Mouse (Mus musculus) lung, postnatal 0 days (tissue): Measurements from ENCODE around the gene Mindy3. TPM values are rescaled to one million over a fixed set of nuclear protein-coding genes. Genes with fewer than 3 reads are reported as not detected.
A peak's percentile ranks its signal among the peaks of the same experiment; 100 is the strongest.

ENCODE experiments used
- ATAC-seq: fragments of 200-750 bp; cut with Nextera tagmentation; 2 replicates; pipeline ENCODE4 v1.8.0; 2017; ENCODE audit warnings: moderate library complexity
- DNase-seq: peaks from one replicate; pipeline ENCODE4 v3.0.0-alpha.2; 2016; ENCODE audit warnings: low spot score
- H3K27ac ChIP-seq: fragments of 300-500 bp; sonication (generic); 2 replicates; pipeline ENCODE4 v1.5.1; 2014; ENCODE audit warnings: antibody characterized with exemption, mild to moderate bottlenecking, low read length, mixed read lengths
- H3K27me3 ChIP-seq: fragments of 300-500 bp; sonication (generic); replicated peaks from 2 replicates; pipeline ENCODE4 v1.6.1; 2014; ENCODE audit warnings: low read length, mixed read lengths; ENCODE audit not compliant: insufficient read depth
- H3K36me3 ChIP-seq: fragments of 300-500 bp; sonication (generic); 2 replicates; pipeline ENCODE4 v1.6.1; 2014; ENCODE audit warnings: low read length, mixed read lengths; ENCODE audit not compliant: insufficient read depth
- H3K4me1 ChIP-seq: fragments of 300-500 bp; sonication (generic); 2 replicates; pipeline ENCODE4 v1.6.1; 2014; ENCODE audit warnings: antibody characterized with exemption, low read depth, low read length, mixed read lengths; ENCODE audit not compliant: insufficient read depth
- H3K4me2 ChIP-seq: fragments of 300-500 bp; sonication (generic); replicated peaks from 2 replicates; pipeline ENCODE4 v1.6.1; 2014; ENCODE audit warnings: low read depth, mild to moderate bottlenecking, low read length, moderate library complexity, mixed read lengths
- H3K4me3 ChIP-seq: fragments of 300-500 bp; sonication (generic); 2 replicates; pipeline ENCODE4 v1.5.1; 2014; ENCODE audit warnings: low read depth, low read length
- H3K9ac ChIP-seq: fragments of 300-500 bp; sonication (generic); replicated peaks from 2 replicates; pipeline ENCODE4 v1.6.1; 2014; ENCODE audit warnings: low read depth, mild to moderate bottlenecking
- H3K9me3 ChIP-seq: fragments of 300-500 bp; sonication (generic); 2 replicates; pipeline ENCODE4 v1.6.1; 2016; ENCODE audit warnings: low read length, mixed read lengths
- CTCF ChIP-seq: IDR thresholded peaks from 2 replicates; pipeline ENCODE4 v1.5.1; 2016; ENCODE audit warnings: antibody characterized with exemption, mild to moderate bottlenecking
- EP300 ChIP-seq: IDR thresholded peaks from 2 replicates; pipeline ENCODE4 v1.6.1; 2016; ENCODE audit warnings: antibody characterized with exemption, mild to moderate bottlenecking, control low read depth
- WGBS: fragments of 180-500 bp; shearing (Covaris S2); extraction: QIAGEN DNeasy Blood & Tissue Kit; methylation state at CpG from one replicate; pipeline ENCODE4 v1.1.7; 2014; 5-methylcytosine and 5-hydroxymethylcytosine counted together
- polyA plus RNA-seq: library from polyadenylated mRNA; unstranded; fragments of >200 nt; fragmentation: Nextera tagmentation; extraction: Ambion mirVana; gene quantifications from 2 replicates; pipeline ENCODE4 v1.2.1, GENCODE M21; 2015

Gene Mindy3
- polyA plus RNA-seq, 1 experiment from 2014 or later: 33.5 TPM

- Histone ChIP-seq H3K27ac (no peak overlapping the region), H3K27me3 (no peaks in the 10 kb centered on the region), H3K36me3 (no peaks in the 10 kb centered on the region), H3K9me3 (no peaks in the 10 kb centered on the region), H3K9ac (no peak overlapping the region), H3K4me1 (no peaks in the 10 kb centered on the region), H3K4me3 (no peak overlapping the region), H3K4me2 (no peak overlapping the region)
- TF ChIP-seq EP300 (no peak), CTCF (no peak)
- 82% methylated on average over 2 of the region's 2 CpGs for WGBS
- no peak for DNase-seq
- ATAC-seq: no peak
Measured at GRCm38 (mm10) chr2:12406737-12407136, 12.5 kb downstream of the Mindy3 start.

- TF ChIP-seq EP300: no peak
- no peak for TF ChIP-seq CTCF
- Histone ChIP-seq H3K27me3 (no peaks in the 10 kb centered on the region), H3K4me3 (no peak overlapping the region), H3K36me3 (no peaks in the 10 kb centered on the region), H3K4me1 (no peaks in the 10 kb centered on the region), H3K4me2 (no peak overlapping the region), H3K9me3 (no peaks in the 10 kb centered on the region), H3K9ac (no peak overlapping the region), H3K27ac (no peak overlapping the region)
- WGBS: 62% methylated on average over 3 of the region's 3 CpGs
- ATAC-seq (no peak), DNase-seq (no peak)
Measured at GRCm38 (mm10) chr2:12402469-12402868, 16.8 kb downstream of the Mindy3 start.

- H3K9ac ChIP-seq: no peak overlapping the region
- H3K27ac ChIP-seq: no peak overlapping the region
- no peaks in the 10 kb centered on the region for H3K27me3 ChIP-seq
- H3K36me3 ChIP-seq: no peaks in the 10 kb centered on the region
- WGBS: 93% methylated on average over 1 of the region's 1 CpGs
- DNase-seq (no peak), ATAC-seq (no peak)
- no peak for TF ChIP-seq CTCF
- TF ChIP-seq EP300: no peak
- no peaks in the 10 kb centered on the region for H3K4me1 ChIP-seq
- no peak overlapping the region for H3K4me3 ChIP-seq
- H3K4me2 ChIP-seq: no peak overlapping the region
- no peaks in the 10 kb centered on the region for H3K9me3 ChIP-seq
Measured at GRCm38 (mm10) chr2:12401137-12401536, 18.1 kb downstream of the Mindy3 start.

GRCm38 (mm10) chr2:12389028-12389427, 30.2 kb downstream of the Mindy3 start:
- ATAC-seq: peak; percentile 55
- H3K27me3 ChIP-seq: no peaks in the 10 kb centered on the region
- H3K4me2 ChIP-seq: no peak overlapping the region
- peak; percentile 74 for DNase-seq
- H3K36me3 ChIP-seq: peaks cover 5% of the 10 kb centered on the region; the same call in 1 of the 2 replicates
- no peak overlapping the region for H3K9ac ChIP-seq
- 32% methylated on average over 1 of the region's 1 CpGs for WGBS
- TF ChIP-seq EP300 (no peak), CTCF (peak; percentile 91)
- H3K27ac ChIP-seq: no peak overlapping the region
- H3K4me1 ChIP-seq: no peaks in the 10 kb centered on the region
- no peaks in the 10 kb centered on the region for H3K9me3 ChIP-seq
- no peak overlapping the region for H3K4me3 ChIP-seq

- peaks cover 5% of the 10 kb centered on the region; the same call in 1 of the 2 replicates for H3K36me3 ChIP-seq
- no peaks in the 10 kb centered on the region for H3K27me3 ChIP-seq
- H3K9ac ChIP-seq: no peak overlapping the region
- no peak for TF ChIP-seq CTCF
- no peak for TF ChIP-seq EP300
- WGBS: 89% methylated on average over 4 of the region's 4 CpGs
- no peak for DNase-seq
- no peaks in the 10 kb centered on the region for H3K4me1 ChIP-seq
- ATAC-seq: no peak
- H3K4me3 ChIP-seq: no peak overlapping the region
- no peak overlapping the region for H3K27ac ChIP-seq
- no peak overlapping the region for H3K4me2 ChIP-seq
- no peaks in the 10 kb centered on the region for H3K9me3 ChIP-seq
Measured at GRCm38 (mm10) chr2:12388569-12388968, 30.7 kb downstream of the Mindy3 start.

GRCm38 (mm10) chr2:12384389-12384788, 34.9 kb downstream of the Mindy3 start:
- TF ChIP-seq EP300 (no peak), CTCF (no peak)
- no peak overlapping the region for H3K27ac ChIP-seq
- H3K4me1 ChIP-seq: no peaks in the 10 kb centered on the region
- no peaks in the 10 kb centered on the region for H3K9me3 ChIP-seq
- 85% methylated on average over 1 of the region's 1 CpGs for WGBS
- H3K4me2 ChIP-seq: no peak overlapping the region
- ATAC-seq (no peak), DNase-seq (no peak)
- peaks cover 5% of the 10 kb centered on the region; the same call in 1 of the 2 replicates for H3K36me3 ChIP-seq
- H3K9ac ChIP-seq: no peak overlapping the region
- H3K27me3 ChIP-seq: no peaks in the 10 kb centered on the region
- no peak overlapping the region for H3K4me3 ChIP-seq

- Histone ChIP-seq H3K36me3 (peaks cover 5% of the 10 kb centered on the region; the same call in 1 of the 2 replicates), H3K4me3 (no peak overlapping the region), H3K9ac (no peak overlapping the region), H3K27me3 (no peaks in the 10 kb centered on the region), H3K9me3 (no peaks in the 10 kb centered on the region), H3K4me1 (no peaks in the 10 kb centered on the region), H3K4me2 (no peak overlapping the region), H3K27ac (no peak overlapping the region)
- DNase-seq: no peak
- WGBS: 66% methylated on average over 4 of the region's 4 CpGs
- no peak for TF ChIP-seq EP300
- TF ChIP-seq CTCF: no peak
- no peak for ATAC-seq
Measured at GRCm38 (mm10) chr2:12382650-12383049, 36.6 kb downstream of the Mindy3 start.
